Mouse (Mus musculus) adrenal gland, postnatal 10 days (tissue): ENCODE measurements around the gene Sgca. TPM values are rescaled to one million over a fixed set of nuclear protein-coding genes. Genes with fewer than 3 reads are reported as not detected.
A peak's percentile ranks its signal among the peaks of the same experiment; 100 is the strongest.

ENCODE experiments used
- DNase-seq: peaks from one replicate; pipeline ENCODE4 v3.0.0; 2021; ENCODE audit warnings: mixed read lengths
- total RNA-seq, 2 experiments: library from RNA; stranded (reverse); gene quantifications; 2 replicates each; pipeline ENCODE4 v1.2.3; 2021

The Sgca gene
- total RNA-seq, 2 experiments from 2014 or later, result 4.5 to 16.8 TPM

- DNase-seq, result no peak
Measured at GRCm38 (mm10) chr11:94943054-94943453, 33.1 kb downstream of the Sgca start.

- peak; percentile 67 for DNase-seq
Measured at GRCm38 (mm10) chr11:94942282-94943023, 33.7 kb downstream of the Sgca start.

- DNase-seq, result no peak
Measured at GRCm38 (mm10) chr11:94941776-94942175, 34.4 kb downstream of the Sgca start.

GRCm38 (mm10) chr11:94941121-94941520, 35.0 kb downstream of the Sgca start:
- no peak for DNase-seq

- peak; percentile 87 for DNase-seq
Measured at GRCm38 (mm10) chr11:94939280-94939679, 36.8 kb downstream of the Sgca start.

- no peak for DNase-seq
Measured at GRCm38 (mm10) chr11:94938296-94938695, 37.8 kb downstream of the Sgca start.

GRCm38 (mm10) chr11:94937787-94938186, 38.3 kb downstream of the Sgca start:
- no peak for DNase-seq

GRCm38 (mm10) chr11:94937335-94937781, 38.8 kb downstream of the Sgca start:
- no peak for DNase-seq

- peak; percentile 91 for DNase-seq
Measured at GRCm38 (mm10) chr11:94936851-94937295, 39.3 kb downstream of the Sgca start.

GRCm38 (mm10) chr11:94936045-94936444, 40.1 kb downstream of the Sgca start, which contains the start of gene Col1a1:
TSS of gene Col1a1 (plus strand) at chr11:94936224.
- peak; percentile 57 for DNase-seq

- DNase-seq, result no peak
Measured at GRCm38 (mm10) chr11:94934526-94934925, 41.6 kb downstream of the Sgca start.

- DNase-seq, result no peak
Measured at GRCm38 (mm10) chr11:94933584-94933983, 42.5 kb downstream of the Sgca start.

- DNase-seq, result no peak
Measured at GRCm38 (mm10) chr11:94930151-94930550, 46.0 kb downstream of the Sgca start.

- no peak for DNase-seq
Measured at GRCm38 (mm10) chr11:94929599-94929998, 46.5 kb downstream of the Sgca start.

- peak; percentile 80 for DNase-seq
Measured at GRCm38 (mm10) chr11:94928820-94929219, 47.3 kb downstream of the Sgca start.

GRCm38 (mm10) chr11:94927771-94928291, 48.3 kb downstream of the Sgca start:
- DNase-seq, result no peak

- DNase-seq, result no peak
Measured at GRCm38 (mm10) chr11:94926431-94926830, 49.7 kb downstream of the Sgca start.

GRCm38 (mm10) chr11:94924977-94925376, 51.1 kb downstream of the Sgca start:
- DNase-seq, result no peak

- no peak for DNase-seq
Measured at GRCm38 (mm10) chr11:94920996-94921401, 55.1 kb downstream of the Sgca start.

- DNase-seq, result no peak
Measured at GRCm38 (mm10) chr11:94917717-94918116, 58.4 kb downstream of the Sgca start.

GRCm38 (mm10) chr11:94916477-94916876, 59.6 kb downstream of the Sgca start:
- no peak for DNase-seq

GRCm38 (mm10) chr11:94915675-94916403, 60.3 kb downstream of the Sgca start:
- peak; percentile 86 for DNase-seq
